Mouse (Mus musculus) midbrain, embryonic 14.5 days (tissue): ENCODE measurements around the gene B230219D22Rik. TPM values are rescaled to one million over a fixed set of nuclear protein-coding genes. Genes with fewer than 3 reads are reported as not detected.
"Not testable (repeated sequence)": the region's sequence is repeated elsewhere in the genome, so short reads cannot be mapped to it uniquely, and the experiment has no call there.

Experiments used
- ATAC-seq: fragments of 200-750 bp; cut with Nextera tagmentation; 2 replicates; pipeline ENCODE4 v1.8.0; 2017; ENCODE audit warnings: moderate number of reproducible peaks, moderate library complexity; ENCODE audit not compliant: low FRiP score, low TSS enrichment
- DNase-seq: peaks from one replicate; pipeline ENCODE4 v3.0.0-alpha.2; 2015
- H3K27ac ChIP-seq: fragments of 300-500 bp; sonication (generic); replicated peaks from 2 replicates; pipeline ENCODE4 v1.5.1; 2014; ENCODE audit warnings: mild to moderate bottlenecking, low read depth, low read length, moderate library complexity
- H3K27me3 ChIP-seq: fragments of 300-500 bp; sonication (generic); 2 replicates; pipeline ENCODE4 v1.6.1; 2014; ENCODE audit warnings: low read length, control low read depth, mixed read lengths; ENCODE audit not compliant: control insufficient read depth, insufficient read depth
- H3K36me3 ChIP-seq: fragments of 300-500 bp; sonication (generic); 2 replicates; pipeline ENCODE4 v1.6.1; 2014; ENCODE audit warnings: low read length, control low read depth; ENCODE audit not compliant: control insufficient read depth, insufficient read depth
- H3K4me1 ChIP-seq: fragments of 300-500 bp; sonication (generic); 2 replicates; pipeline ENCODE4 v1.6.1; 2014; ENCODE audit warnings: mild to moderate bottlenecking, antibody characterized with exemption, low read length, control low read depth; ENCODE audit not compliant: control insufficient read depth, insufficient read depth
- H3K4me2 ChIP-seq: fragments of 300-500 bp; sonication (generic); 2 replicates; pipeline ENCODE4 v1.6.1; 2014; ENCODE audit warnings: mild to moderate bottlenecking, low read length, moderate library complexity
- H3K4me3 ChIP-seq: fragments of 300-500 bp; sonication (generic); replicated peaks from 2 replicates; pipeline ENCODE4 v1.5.1; 2014; ENCODE audit warnings: low read depth, low read length
- H3K9ac ChIP-seq: fragments of 300-500 bp; sonication (generic); replicated peaks from 2 replicates; pipeline ENCODE4 v1.6.1; 2014; ENCODE audit warnings: mild to moderate bottlenecking, low read length, moderate library complexity
- H3K9me3 ChIP-seq: fragments of 300-500 bp; sonication (generic); 2 replicates; pipeline ENCODE4 v1.6.1; 2016; ENCODE audit warnings: low read length, control low read depth, mixed read lengths; ENCODE audit not compliant: control insufficient read depth
- WGBS: fragments of 180-500 bp; shearing (Covaris S2); extraction: QIAGEN DNeasy Blood & Tissue Kit; methylation state at CpG from one replicate; pipeline ENCODE4 v1.1.7; 2014; 5-methylcytosine and 5-hydroxymethylcytosine counted together
- polyA plus RNA-seq: library from polyadenylated mRNA; unstranded; fragments of >200 nt; fragmentation: Nextera tagmentation; extraction: Ambion mirVana; gene quantifications from 2 replicates; pipeline ENCODE4 v1.2.1, GENCODE M21; 2014

The B230219D22Rik gene
- polyA plus RNA-seq, 1 experiment from 2014 or later, result 98.2 TPM

- H3K4me3 ChIP-seq, result no peak overlapping the region
- H3K9ac ChIP-seq, result peak overlapping the region; percentile 23; the same call in 1 of the 2 replicates
- DNase-seq, result peak; percentile 73
Observed at GRCm38 (mm10) chr13:55686107-55686633, 6.8 kb upstream of the B230219D22Rik start.

GRCm38 (mm10) chr13:55687927-55688602, 4.9 kb upstream of the B230219D22Rik start:
- Histone ChIP-seq H3K27me3 (no peaks in the 10 kb centered on the region), H3K27ac (no peak overlapping the region), H3K9me3 (no peaks in the 10 kb centered on the region), H3K4me2 (no peak overlapping the region), H3K4me1 (no peaks in the 10 kb centered on the region), H3K36me3 (no peaks in the 10 kb centered on the region), H3K9ac (no peak overlapping the region), H3K4me3 (no peak overlapping the region)
- no peak for DNase-seq
- ATAC-seq, result no peak
- WGBS, result 18% methylated on average over 4 of the region's 4 CpGs

More at GRCm38 (mm10) chr13:55686107-55686633, 6.8 kb upstream of the B230219D22Rik start:
- Histone ChIP-seq H3K27ac (peak overlapping the region; percentile 61), H3K9me3 (no peaks in the 10 kb centered on the region), H3K27me3 (no peaks in the 10 kb centered on the region), H3K36me3 (peaks cover 12% of the 10 kb centered on the region), H3K4me1 (no peaks in the 10 kb centered on the region), H3K4me2 (peak overlapping the region; percentile 8; the same call in 1 of the 2 replicates)
- ATAC-seq, result peak; percentile 53; the same call in 1 of the 2 replicates
- 69% methylated on average over 9 of the region's 9 CpGs for WGBS

DNA sequence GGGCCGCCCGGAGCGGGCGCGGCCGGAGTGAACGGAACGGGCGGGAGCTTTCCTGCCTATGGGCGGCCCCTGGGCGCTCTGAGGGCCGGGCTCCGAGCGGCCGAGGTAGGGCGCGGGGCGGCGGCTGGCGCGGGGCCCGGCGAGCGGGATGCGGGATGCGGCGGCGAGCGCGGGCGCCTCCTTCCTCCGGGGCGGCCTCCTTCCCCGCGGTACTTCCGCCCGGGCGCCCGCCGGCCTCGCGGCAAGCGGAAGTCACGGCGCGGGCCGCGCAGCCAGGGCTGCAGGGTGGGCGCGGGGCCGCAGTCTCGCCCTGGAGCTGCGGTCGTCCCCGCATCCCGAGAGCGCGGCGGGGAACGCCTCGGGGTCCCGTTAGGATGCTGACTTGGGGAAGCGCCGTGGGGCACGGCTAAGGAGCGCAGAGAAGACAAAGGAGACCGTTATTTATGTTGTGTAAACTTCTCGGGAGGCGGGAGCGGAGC, 358 bp downstream of the B230219D22Rik start:
- Histone ChIP-seq H3K9ac (peak overlapping the region; percentile 99), H3K27me3 (no peaks in the 10 kb centered on the region), H3K36me3 (no peaks in the 10 kb centered on the region), H3K4me2 (peak overlapping the region; percentile 70), H3K9me3 (no peaks in the 10 kb centered on the region), H3K27ac (peak overlapping the region; percentile 96), H3K4me3 (peak overlapping the region; percentile 98), H3K4me1 (peaks cover 16% of the 10 kb centered on the region)
- under 1% methylated on average over 48 of the region's 70 CpGs for WGBS
- DNase-seq, result peak; percentile 71
- ATAC-seq, result peak; percentile 67

DNA sequence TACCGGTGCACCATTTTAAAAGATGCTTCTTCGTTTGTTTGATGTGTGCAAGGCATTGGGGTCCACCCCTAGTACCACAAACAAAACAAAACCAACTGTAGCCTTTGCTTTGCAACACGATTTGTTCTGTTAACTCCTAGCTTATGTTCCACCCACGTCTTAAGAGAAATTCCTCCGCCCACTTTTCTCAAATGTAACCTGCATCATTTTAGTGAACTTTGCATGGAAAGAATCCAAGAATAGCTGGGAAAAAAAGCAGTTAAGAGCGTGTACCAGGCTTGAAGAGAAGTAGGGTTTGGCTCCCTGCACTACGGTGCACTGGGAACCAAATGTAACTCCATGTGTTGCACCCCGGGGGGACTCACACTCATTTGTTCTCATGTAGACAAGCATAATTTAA, 1.2 kb downstream of the B230219D22Rik start:
- no peaks in the 10 kb centered on the region for H3K27me3 ChIP-seq

DNA sequence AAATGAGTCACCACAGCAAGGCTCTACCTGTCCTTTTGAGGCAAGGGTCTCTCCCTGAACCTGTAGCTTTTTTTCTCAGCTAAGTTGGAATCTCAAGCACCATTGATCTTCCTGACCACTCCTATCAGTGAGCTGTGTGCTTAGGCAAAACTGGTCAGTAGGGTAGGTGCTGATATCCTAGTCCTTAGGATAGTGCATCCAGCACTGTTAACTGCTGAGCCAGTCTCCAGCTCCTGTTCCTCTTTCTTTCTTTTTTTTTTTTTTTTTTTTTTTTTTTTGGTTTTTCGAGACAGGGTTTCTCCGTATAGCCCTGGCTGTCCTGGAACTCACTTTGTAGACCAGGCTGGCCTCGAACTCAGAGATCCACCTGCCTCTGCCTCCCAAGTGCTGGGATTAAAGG, 3.1 kb downstream of the B230219D22Rik start:
- DNase-seq, ATAC-seq, H3K27ac ChIP-seq, H3K27me3 ChIP-seq, H3K4me2 ChIP-seq, H3K9me3 ChIP-seq, H3K9ac ChIP-seq, H3K4me3 ChIP-seq: not testable (repeated sequence)
- WGBS, result no CpG with 5 or more reads among the region's 3 CpGs
- H3K36me3 ChIP-seq, result peaks cover 21% of the 10 kb centered on the region
- peaks cover 16% of the 10 kb centered on the region for H3K4me1 ChIP-seq

More for the DNA sequence above, 1.2 kb downstream of the B230219D22Rik start:
- DNase-seq (no peak), ATAC-seq (no peak)
- Histone ChIP-seq H3K27ac (no peak overlapping the region), H3K36me3 (peaks cover 5% of the 10 kb centered on the region), H3K9ac (peak overlapping the region; percentile 99), H3K4me3 (peak overlapping the region; percentile 98), H3K4me2 (peak overlapping the region; percentile 70), H3K4me1 (peaks cover 16% of the 10 kb centered on the region), H3K9me3 (no peaks in the 10 kb centered on the region)
- 22% methylated on average over 8 of the region's 8 CpGs for WGBS

DNA sequence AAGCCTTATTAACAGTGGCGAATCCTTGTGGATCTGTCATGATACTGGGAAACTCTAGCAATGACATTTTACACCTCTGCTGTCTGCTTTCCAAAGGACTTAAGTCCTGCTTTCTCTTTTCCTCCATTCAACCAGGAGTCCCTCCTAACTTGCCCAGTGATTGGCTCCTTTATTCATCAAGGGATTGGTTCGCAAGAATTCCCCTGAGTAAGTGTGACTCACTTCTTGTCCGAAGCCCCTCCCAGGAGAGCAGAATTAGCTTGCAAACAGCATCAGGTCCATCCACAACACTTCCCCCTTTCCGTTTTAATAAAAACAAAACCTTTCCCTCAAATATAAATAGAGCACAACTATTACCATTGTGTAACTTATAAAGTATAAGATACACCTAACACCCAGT, 11.4 kb downstream of the B230219D22Rik start:
- Histone ChIP-seq H3K36me3 (peaks cover 33% of the 10 kb centered on the region), H3K4me3 (no peak overlapping the region), H3K27ac (no peak overlapping the region), H3K4me1 (no peaks in the 10 kb centered on the region), H3K4me2 (no peak overlapping the region), H3K27me3 (no peaks in the 10 kb centered on the region), H3K9ac (no peak overlapping the region), H3K9me3 (no peaks in the 10 kb centered on the region)
- DNase-seq, result no peak
- 86% methylated on average over 4 of the region's 4 CpGs for WGBS
- no peak for ATAC-seq

GRCm38 (mm10) chr13:55712846-55713245, 19.9 kb downstream of the B230219D22Rik start:
- WGBS, result 92% methylated on average over 3 of the region's 3 CpGs
- H3K27me3 ChIP-seq, result no peaks in the 10 kb centered on the region
- H3K4me3 ChIP-seq, result no peak overlapping the region
- H3K27ac ChIP-seq, result no peak overlapping the region
- DNase-seq (no peak), ATAC-seq (no peak)
- H3K36me3 ChIP-seq, result peaks cover 4% of the 10 kb centered on the region; the same call in 1 of the 2 replicates
- peaks cover 16% of the 10 kb centered on the region; the same call in 1 of the 2 replicates for H3K4me1 ChIP-seq
- no peak overlapping the region for H3K4me2 ChIP-seq
- H3K9ac ChIP-seq, result no peak overlapping the region
- H3K9me3 ChIP-seq, result no peaks in the 10 kb centered on the region

GRCm38 (mm10) chr13:55714501-55715166, 21.7 kb downstream of the B230219D22Rik start, which contains the start of gene Txndc15:
TSS of gene Txndc15 (plus strand) at chr13:55714650.
- ATAC-seq (peak; percentile 93), DNase-seq (peak; percentile 95)
- Histone ChIP-seq H3K27me3 (no peaks in the 10 kb centered on the region), H3K4me2 (peak within 1 kb of the TSS; percentile 74), H3K9me3 (no peaks in the 10 kb centered on the region), H3K27ac (peak within 1 kb of the TSS; percentile 97), H3K36me3 (peaks cover 21% of the 10 kb centered on the region), H3K4me1 (peaks cover 16% of the 10 kb centered on the region; the same call in 1 of the 2 replicates), H3K9ac (peak within 1 kb of the TSS; percentile 92), H3K4me3 (peak within 1 kb of the TSS; percentile 91)
- WGBS, result under 1% methylated on average over 63 of the region's 63 CpGs
